Mouse (Mus musculus): ENCODE data around the gene Nell1. TPM values are rescaled to one million over a fixed set of nuclear protein-coding genes. Genes with fewer than 3 reads are reported as not detected.

The Nell1 gene
- total RNA-seq, 2 experiments from 2014 or later = 1.5 to 2.1 TPM

GRCm38 (mm10) chr7:50041112-50041511 lies 66.4 kb downstream of the Nell1 start:
- DNase-seq (ENCODE audit: low spot score in 2 of 2) = no peak

GRCm38 (mm10) chr7:50050144-50050543 lies 75.5 kb downstream of the Nell1 start:
- no peak for DNase-seq (ENCODE audit: low spot score in 2 of 2)

- no peak for DNase-seq (ENCODE audit: low spot score in 2 of 2)
Measured at GRCm38 (mm10) chr7:50053704-50054103, 79.0 kb downstream of the Nell1 start.

- no peak for DNase-seq (ENCODE audit: low spot score in 2 of 2)
Measured at GRCm38 (mm10) chr7:50094461-50094860, 119.8 kb downstream of the Nell1 start.

GRCm38 (mm10) chr7:50105612-50106321 lies 131.1 kb downstream of the Nell1 start:
- no peak for DNase-seq (ENCODE audit: low spot score in 2 of 2)

GRCm38 (mm10) chr7:50107261-50107660 lies 132.6 kb downstream of the Nell1 start:
- no peak for DNase-seq (ENCODE audit: low spot score in 2 of 2)

- DNase-seq (ENCODE audit: low spot score in 2 of 2) = no peak
Measured at GRCm38 (mm10) chr7:50118348-50118747, 143.7 kb downstream of the Nell1 start.

- DNase-seq (ENCODE audit: low spot score in 2 of 2) = no peak
Measured at GRCm38 (mm10) chr7:50137706-50138105, 163.0 kb downstream of the Nell1 start.

GRCm38 (mm10) chr7:50149326-50149725 lies 174.7 kb downstream of the Nell1 start:
- DNase-seq (ENCODE audit: low spot score in 2 of 2) = no peak

GRCm38 (mm10) chr7:50150838-50151237 lies 176.2 kb downstream of the Nell1 start:
- no peak for DNase-seq (ENCODE audit: low spot score in 2 of 2)

GRCm38 (mm10) chr7:50153618-50154017 lies 179.0 kb downstream of the Nell1 start:
- no peak for DNase-seq (ENCODE audit: low spot score in 2 of 2)

- no peak for DNase-seq (ENCODE audit: low spot score in 2 of 2)
Measured at GRCm38 (mm10) chr7:50162602-50163001, 187.9 kb downstream of the Nell1 start.

- DNase-seq (ENCODE audit: low spot score in 2 of 2) = no peak
Measured at GRCm38 (mm10) chr7:50168778-50169177, 194.1 kb downstream of the Nell1 start.

- DNase-seq (ENCODE audit: low spot score in 2 of 2) = no peak
Measured at GRCm38 (mm10) chr7:50186306-50186705, 211.6 kb downstream of the Nell1 start.

GRCm38 (mm10) chr7:50193955-50194354 lies 219.3 kb downstream of the Nell1 start:
- no peak for DNase-seq (ENCODE audit: low spot score in 2 of 2)

- DNase-seq (ENCODE audit: low spot score in 2 of 2) = no peak
Measured at GRCm38 (mm10) chr7:50195080-50195611, 220.5 kb downstream of the Nell1 start.

- no peak for DNase-seq (ENCODE audit: low spot score in 2 of 2)
Measured at GRCm38 (mm10) chr7:50205268-50205667, 230.6 kb downstream of the Nell1 start.

GRCm38 (mm10) chr7:50210678-50211251 lies 236.1 kb downstream of the Nell1 start:
- no peak for DNase-seq (ENCODE audit: low spot score in 2 of 2)

- DNase-seq (ENCODE audit: low spot score in 2 of 2) = no peak
Measured at GRCm38 (mm10) chr7:50221849-50222248, 247.2 kb downstream of the Nell1 start.

- DNase-seq (ENCODE audit: low spot score in 2 of 2) = no peak
Measured at GRCm38 (mm10) chr7:50226621-50227020, 252.0 kb downstream of the Nell1 start.

- DNase-seq (ENCODE audit: low spot score in 2 of 2) = no peak
Measured at GRCm38 (mm10) chr7:50228273-50228672, 253.6 kb downstream of the Nell1 start.

- DNase-seq (ENCODE audit: low spot score in 2 of 2) = no peak
Measured at GRCm38 (mm10) chr7:50241213-50241612, 266.5 kb downstream of the Nell1 start.

All from adrenal gland, postnatal 4 days (tissue).